Comparison of ENCODE assay signal across 20 mouse cellular contexts in genomic region chr14:60422920-60423319, GRCm38 (mm10). TPM values are rescaled to one million over a fixed set of nuclear protein-coding genes. Genes with fewer than 3 reads are reported as not detected.
"Had no signal": no experiment of that assay in that cellular context is flagged by ENCODE, and none has a peak within 500 bp of the region (broad histone marks: within the 10 kb centered on the region; RNA-seq: fewer than 3 reads in every experiment).

No protein-coding gene starts in this region.

- H3K27ac ChIP-seq: liver, embryonic 15.5 days; lung, embryonic 15.5 days; macrophage; midbrain, embryonic 13.5 days; midbrain, embryonic 15.5 days; neural tube, embryonic 13.5 days; neural tube, embryonic 15.5 days; stomach, embryonic 15.5 days; stomach, postnatal 0 days had no signal

- ATAC-seq: liver, postnatal 0 days; lung, postnatal 0 days; midbrain, embryonic 13.5 days; midbrain, embryonic 15.5 days had no signal

- DNase-seq: liver, postnatal 0 days; lung, adult 2 months; lung, postnatal 14 days; lung, postnatal 36 days; right cerebral cortex, postnatal 14 days; thymus, adult 2 months; thymus, postnatal 25 days; thymus, postnatal 4 days had no signal

- H3K4me3 ChIP-seq: liver, embryonic 15.5 days; lung, embryonic 15.5 days; megakaryocyte, embryonic 14.5 days; midbrain, embryonic 13.5 days; midbrain, embryonic 15.5 days; neural tube, embryonic 13.5 days; neural tube, embryonic 15.5 days; stomach, embryonic 15.5 days had no signal

RNA-seq across cellular contexts. Expression of gene Amer2, which starts 49.9 kb away (rescaled TPM):
- total RNA-seq: monocyte, adult 5-6 weeks had no signal
